Mouse (Mus musculus) right cerebral cortex, postnatal 36 days (tissue): ENCODE measurements around the gene Ajap1.

ENCODE experiments used
- DNase-seq, 2 experiments: peaks; one replicate each; pipeline ENCODE4 v3.0.0; 2022; ENCODE audit warnings: low spot score in 2 of 2, mixed read lengths in 1 of 2

The Ajap1 gene

GRCm38 (mm10) chr4:153357539-153358242 lies 124.9 kb downstream of the Ajap1 start:
- DNase-seq = no peak

GRCm38 (mm10) chr4:153356236-153356635 lies 126.4 kb downstream of the Ajap1 start:
- DNase-seq = no peak

- DNase-seq = no peak
Observed at GRCm38 (mm10) chr4:153344999-153345398, 137.6 kb downstream of the Ajap1 start.

- DNase-seq = no peak
Observed at GRCm38 (mm10) chr4:153340887-153341286, 141.7 kb downstream of the Ajap1 start.

GRCm38 (mm10) chr4:153335301-153335799 lies 147.3 kb downstream of the Ajap1 start:
- no peak for DNase-seq

GRCm38 (mm10) chr4:153327809-153328208 lies 154.8 kb downstream of the Ajap1 start:
- DNase-seq = peak; percentile 21 to 36
